Mouse (Mus musculus) liver, embryonic 14.5 days (tissue): Measurements from ENCODE around the gene Zmynd8.

ENCODE experiments used
- CTCF ChIP-seq: IDR thresholded peaks from 2 replicates; pipeline ENCODE4 v1.5.1; 2016; ENCODE audit warnings: antibody characterized with exemption, low read depth, control low read depth
- EP300 ChIP-seq: IDR thresholded peaks from 2 replicates; pipeline ENCODE4 v1.6.1; 2016; ENCODE audit warnings: antibody characterized with exemption, low read depth

DNA sequence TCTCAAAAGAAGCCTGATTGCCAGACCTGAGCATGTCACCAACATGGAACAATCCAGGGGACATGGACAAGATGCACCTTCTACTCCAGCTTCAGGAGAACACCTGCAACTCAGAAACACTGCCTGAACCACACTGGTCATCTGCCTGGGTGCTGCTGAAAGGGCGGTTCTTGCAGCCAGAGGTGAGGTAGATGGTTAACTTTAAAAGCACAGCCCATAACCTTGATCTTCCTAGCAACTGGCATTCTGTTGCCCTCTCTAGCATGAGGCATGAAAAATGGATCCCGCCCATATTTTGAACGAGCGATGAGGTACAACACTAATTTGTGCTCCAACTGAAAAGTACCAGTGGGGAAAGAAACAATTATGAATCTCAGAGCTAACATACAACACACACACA is 21.6 kb downstream of the Zmynd8 start:
- TF ChIP-seq CTCF (no peak), EP300 (no peak)
